Mouse (Mus musculus) c-Kit-positive CD71-positive TER-119-negative erythroid progenitor cells, embryonic 14.5 days (primary cell): ENCODE measurements around the gene Dok7.

Source experiments
- DNase-seq: peaks from one replicate; pipeline ENCODE4 v3.0.0-alpha.2; 2013; ENCODE audit warnings: low read depth

The Dok7 gene

DNA sequence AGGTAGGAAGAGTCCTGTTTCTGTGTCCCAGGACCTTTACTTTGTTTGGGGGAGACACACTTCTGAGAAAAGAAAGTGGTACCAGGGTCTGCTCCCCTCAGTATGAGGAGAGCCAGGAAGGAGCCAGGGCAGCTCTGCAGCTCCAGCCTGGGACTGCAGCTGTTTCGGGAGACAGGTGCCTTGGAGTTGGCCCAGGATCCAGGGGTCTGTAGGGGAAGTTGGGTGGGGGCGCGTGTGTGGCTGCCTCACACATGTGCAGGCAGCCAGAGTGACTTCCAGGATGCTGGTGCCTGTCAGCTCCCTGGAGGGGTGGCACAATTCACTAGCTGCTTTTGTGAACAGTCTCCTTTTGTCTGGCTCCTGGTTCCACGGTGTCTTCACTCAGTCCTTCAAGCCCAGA, 1.0 kb downstream of the Dok7 start:
- DNase-seq = no peak

GRCm38 (mm10) chr5:35058216-35058615, 1.6 kb downstream of the Dok7 start:
- no peak for DNase-seq

- DNase-seq = no peak
Observed at GRCm38 (mm10) chr5:35060098-35060497, 3.5 kb downstream of the Dok7 start.

DNA sequence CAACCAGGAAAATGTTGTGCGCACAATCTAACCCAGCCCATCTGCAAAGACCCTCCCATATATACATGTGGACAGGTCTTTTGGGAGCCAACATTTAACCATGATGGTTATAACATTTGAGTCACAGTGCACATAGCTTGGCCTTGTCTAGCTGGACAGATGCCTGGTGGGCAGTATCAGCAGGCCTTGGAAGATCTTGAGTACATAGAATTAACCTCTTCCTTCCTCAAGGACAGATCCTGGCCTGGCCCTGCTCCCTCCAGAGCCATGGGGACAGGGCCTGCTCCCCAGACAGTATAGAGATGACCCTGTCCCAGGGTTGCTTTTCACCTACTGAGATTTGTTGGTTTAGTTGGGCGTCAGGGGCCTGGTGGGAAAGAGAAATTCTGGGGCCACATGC, 13.3 kb downstream of the Dok7 start:
- DNase-seq = no peak

DNA sequence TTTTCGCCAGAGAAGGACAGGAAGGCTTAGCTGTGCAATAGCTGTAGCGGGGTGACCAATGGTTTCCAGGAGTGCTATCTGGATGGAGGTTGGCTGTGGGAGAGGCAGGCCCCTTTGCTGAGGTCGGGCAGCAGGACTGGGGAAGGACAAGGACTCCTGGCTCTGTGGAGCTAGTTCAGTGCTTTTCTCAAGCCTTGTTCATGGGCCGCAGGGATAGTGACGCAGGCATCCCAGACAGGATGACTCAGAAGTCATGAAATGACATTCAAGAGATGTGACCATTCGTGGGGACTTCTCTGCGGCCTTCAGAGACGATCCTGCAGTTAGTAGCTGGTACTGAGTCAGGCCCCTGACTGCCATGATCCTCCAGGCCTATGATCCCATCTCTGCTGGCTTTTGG, 13.7 kb downstream of the Dok7 start:
- DNase-seq = no peak

DNA sequence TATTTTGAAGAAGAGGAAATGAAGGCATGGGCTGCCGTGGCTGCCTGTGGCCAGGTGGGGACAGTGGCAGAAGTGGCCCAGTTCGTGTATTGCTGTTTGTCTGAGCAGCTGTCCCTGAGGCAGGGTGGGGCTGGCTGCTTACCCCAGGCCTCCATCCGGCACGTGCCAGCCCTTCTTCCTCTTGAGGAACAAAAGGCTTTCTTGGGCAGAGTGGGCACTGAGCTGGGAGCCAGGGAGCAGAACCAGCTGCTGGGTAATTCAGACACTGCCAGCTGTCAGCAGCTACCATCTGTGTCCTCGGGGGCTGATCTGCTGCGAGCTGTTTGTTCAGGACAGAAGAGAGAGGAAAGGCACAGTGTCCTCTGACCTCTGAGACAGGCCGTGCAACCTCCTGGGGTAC, 14.4 kb downstream of the Dok7 start:
- no peak for DNase-seq

DNA sequence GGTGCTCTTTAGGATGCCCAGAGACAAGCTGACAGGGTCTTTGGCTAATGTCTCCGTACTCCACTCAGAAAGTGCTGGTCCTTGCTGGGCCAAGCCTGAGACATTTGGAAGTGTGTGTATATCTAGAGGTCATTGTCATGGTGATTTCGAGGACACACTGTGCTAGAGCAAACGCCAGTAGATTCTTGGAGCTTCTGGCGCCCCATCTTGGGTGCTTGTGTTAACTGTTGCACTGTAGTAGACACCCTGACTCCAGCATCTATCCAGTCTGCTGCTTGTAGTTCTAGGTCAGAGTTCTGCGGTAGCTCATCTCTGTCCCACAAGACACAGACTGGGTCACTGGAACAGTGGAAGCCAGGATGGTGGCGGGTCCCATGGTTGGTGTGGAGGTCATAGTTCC, 15.3 kb downstream of the Dok7 start:
- DNase-seq = no peak

- DNase-seq = no peak
Observed at GRCm38 (mm10) chr5:35073235-35073634, 16.7 kb downstream of the Dok7 start.

GRCm38 (mm10) chr5:35073992-35074391, 17.4 kb downstream of the Dok7 start:
- DNase-seq = no peak

DNA sequence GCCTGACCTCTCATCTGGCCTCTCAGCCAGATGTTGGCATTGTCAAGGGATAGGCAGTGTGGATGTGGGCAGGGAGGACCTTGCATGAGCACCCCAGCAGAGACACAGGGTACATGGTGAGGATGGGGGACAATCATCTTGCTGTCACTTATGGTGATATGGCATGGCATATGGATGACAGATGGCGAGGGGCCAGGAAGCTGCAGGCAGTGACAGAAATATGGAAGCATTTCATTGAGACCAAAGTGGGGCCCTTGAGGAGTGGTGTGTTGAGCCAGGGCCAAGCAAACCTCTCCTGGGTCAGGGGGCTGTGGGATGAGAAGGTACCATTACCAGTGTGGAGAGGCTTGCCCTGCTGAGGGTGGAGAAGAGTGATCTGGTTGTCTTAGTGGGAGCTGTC, 19.8 kb downstream of the Dok7 start:
- no peak for DNase-seq

- DNase-seq = no peak
Observed at GRCm38 (mm10) chr5:35079101-35079500, 22.5 kb downstream of the Dok7 start.

DNA sequence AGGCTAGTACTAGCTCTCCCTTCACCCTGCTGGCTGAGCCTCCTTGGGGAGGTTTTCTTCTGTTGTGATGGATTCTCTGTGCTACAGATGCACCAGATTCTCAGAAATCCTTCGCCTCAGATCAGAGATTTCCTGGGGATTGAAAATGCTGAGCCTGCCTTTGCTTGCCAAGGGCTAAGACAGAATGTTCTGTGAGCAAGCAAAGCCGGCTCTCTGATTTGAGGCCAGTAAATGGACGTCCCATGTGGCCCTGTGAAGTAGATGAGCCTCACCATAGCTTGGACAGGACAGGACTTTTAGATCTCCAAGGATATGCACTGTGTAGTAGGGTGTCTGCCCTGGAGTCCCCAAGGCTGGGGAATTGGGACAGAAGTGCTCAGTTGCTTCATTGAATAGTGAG, 28.3 kb downstream of the Dok7 start:
- no peak for DNase-seq

GRCm38 (mm10) chr5:35088785-35089613, 32.4 kb downstream of the Dok7 start:
- peak; percentile 58 for DNase-seq

DNA sequence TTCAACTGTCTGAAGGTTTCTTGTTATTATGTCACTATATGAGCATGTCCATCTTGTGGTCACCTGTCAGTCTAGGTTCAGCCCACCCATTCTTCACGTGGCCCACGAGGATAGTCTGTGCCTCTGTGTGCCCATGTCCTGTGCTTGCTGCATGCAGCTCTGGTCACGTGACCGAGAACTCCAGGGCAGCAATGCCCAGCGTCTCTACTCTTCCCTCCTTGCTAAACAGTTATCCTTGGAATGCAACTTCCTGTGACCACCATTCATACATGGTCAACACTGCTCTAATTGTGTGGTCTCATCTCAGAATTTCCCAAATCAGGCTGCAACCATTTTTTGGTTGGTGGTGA, 33.0 kb downstream of the Dok7 start:
- no peak for DNase-seq

GRCm38 (mm10) chr5:35091636-35092035, 35.1 kb downstream of the Dok7 start:
- no peak for DNase-seq

- no peak for DNase-seq
Observed at GRCm38 (mm10) chr5:35103086-35103485, 46.5 kb downstream of the Dok7 start.

DNA sequence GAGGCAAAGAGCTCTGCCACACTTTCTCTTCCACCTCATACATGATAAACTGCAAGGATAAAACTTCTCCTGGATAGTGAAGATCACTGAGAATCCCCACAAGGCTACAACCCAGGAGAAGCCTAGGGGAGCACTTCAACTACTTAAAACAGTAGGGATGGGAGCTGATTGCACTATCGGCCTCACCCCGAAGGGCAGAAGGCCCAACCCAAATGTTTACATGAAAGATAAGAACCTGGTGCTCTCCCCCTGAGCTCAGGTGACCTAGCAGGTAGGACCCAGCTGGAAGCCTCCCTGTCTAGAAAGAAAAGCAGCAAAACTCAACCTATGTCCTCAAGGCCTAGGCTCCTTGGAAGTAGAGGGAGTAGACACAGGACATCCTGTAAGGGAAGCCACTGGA, 47.0 kb downstream of the Dok7 start:
- DNase-seq = peak; percentile 22

DNA sequence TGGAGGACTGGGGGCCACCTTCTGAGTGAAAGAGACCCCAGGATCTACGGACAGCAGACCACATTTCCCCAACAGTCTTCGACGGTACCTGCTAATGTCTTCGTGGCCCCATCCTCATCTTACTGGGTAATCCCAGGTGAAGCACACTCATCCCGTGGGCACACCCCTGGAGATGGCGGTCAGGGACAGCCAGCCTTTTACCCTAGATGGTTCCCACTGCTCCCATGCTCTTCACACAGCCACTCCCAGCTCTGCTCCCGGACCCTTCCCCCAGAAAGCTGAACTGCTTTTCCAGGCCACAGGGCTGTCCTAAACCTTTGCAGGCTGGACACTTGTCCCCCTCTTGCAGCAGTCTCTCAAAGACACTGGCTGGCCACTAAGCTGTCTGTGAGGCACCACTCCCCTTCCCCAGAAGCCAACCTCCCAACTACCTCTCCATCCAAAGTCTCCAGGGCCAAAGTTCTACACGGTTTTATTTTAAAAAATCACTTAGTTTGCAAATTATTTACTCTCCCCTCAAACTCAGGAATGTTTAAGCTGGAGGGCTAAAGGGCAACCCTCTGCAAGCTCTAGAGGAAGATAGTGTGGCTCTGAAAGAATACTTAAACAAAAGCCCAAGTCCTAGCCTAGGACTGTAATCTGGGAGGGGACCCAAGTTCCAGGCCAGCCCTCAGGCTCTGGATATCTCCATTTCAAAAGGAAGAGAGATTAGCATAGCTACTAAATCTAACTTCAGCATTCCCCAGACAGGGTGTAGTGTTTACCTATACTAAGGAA, 47.8 kb downstream of the Dok7 start:
- DNase-seq = no peak

DNA sequence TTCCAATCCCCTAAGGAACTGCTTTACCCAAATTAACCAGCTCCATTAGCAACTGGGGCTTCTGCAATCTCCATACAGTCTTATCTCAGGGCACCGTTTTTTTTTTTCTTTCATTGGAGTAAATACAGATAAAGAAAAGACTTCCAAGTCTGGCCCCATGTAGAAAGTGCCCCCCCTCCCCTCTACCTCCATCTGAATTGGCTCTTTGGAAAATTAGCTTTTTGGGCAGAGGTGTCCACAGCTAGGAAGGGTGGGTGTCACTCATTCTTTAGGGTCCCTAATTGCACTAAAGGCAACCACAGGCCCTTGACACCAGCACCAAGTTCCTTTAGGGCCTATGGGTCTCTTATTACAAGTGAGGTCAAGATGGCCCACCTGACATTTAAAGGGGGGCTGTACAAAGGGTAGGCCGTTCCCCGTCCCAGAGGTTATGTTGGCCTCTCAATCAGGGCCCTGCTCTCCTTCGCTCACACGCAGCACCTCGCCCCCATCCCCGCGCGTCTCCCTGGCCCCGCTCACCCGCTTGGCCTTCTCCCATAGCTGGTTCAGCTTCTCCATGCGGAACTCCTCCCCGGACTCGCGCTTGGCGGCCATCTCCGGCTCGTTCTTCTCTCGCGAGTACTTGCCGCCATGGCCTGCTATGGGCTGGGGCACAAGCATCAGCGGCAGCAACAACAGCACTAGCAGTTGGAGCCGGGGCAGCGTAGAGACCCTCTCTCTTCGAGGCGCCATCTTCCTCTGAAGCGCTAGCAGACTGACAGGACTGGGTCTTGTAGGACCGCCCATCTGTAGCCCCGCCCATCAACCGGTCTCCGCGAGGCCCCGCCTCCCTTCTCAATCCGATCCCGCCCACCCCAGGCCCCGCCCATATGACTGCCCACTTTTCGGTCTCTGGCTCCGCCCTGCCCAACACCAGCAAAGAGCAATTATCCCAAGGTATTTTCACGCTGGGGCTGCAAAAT, 48.7 kb downstream of the Dok7 start, which contains the start of gene Lrpap1:
Gene Lrpap1, minus strand, starts transcription at position 807 of the 962 bp plus-strand sequence.
- peak; percentile 79 for DNase-seq

DNA sequence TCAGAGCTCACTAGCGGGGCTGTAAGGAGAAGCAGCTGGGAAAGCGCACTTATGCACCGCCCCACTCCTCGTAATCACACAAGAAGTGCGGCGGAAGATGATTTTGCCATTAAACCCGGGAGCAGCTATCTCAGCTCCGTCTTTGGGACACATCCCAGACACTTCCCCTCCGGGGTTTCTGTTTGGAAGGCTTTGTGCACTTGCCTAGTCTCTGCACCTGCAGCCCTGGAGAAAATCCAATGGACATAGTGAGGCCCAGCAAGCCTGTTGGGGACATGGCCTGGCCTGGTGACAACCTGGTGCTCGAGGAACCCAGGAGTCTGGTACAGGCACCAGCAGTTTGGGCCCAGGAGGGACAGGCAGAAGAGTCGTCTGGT, 49.3 kb downstream of the Dok7 start:
- no peak for DNase-seq

DNA sequence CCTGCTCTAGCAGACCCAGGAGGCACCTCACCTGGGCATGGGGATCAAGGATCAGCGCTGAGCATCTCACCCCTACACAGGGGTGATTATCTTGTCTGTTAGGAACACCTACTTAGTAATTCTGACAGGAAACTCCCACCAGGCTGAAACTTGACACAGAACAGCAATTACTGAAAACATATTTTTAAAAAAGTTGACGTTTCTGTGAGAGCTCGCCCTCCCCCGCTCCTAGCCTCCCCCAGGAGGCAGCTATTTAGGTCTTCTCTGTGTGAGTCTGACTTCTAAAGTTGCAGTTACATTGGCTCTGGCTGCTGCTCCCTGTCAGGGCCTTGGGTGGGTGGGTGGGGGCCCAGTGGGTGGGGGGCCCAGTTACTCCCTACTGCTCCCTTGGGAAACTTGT, 55.9 kb downstream of the Dok7 start:
- no peak for DNase-seq

DNA sequence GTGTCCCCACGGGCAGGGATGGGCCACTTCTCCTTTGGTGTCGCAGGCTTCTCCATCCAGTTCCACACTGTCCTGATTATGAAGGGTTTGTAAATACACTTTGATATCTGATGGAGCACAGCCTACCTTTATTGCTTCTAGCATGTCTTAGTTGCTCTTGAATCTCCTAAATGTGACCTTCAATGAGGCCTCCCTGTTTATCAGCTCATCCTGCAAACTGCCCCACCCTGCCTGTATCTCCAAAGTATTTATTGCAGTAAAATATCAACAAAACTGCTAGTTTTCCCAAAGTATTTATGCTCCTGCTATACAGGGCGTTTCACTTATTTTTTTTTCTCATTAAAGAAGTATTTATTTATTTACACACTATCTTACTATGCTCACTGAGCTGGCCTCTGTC, 59.4 kb downstream of the Dok7 start:
- no peak for DNase-seq
